Mouse (Mus musculus) T-helper 2 cell (primary cell): ENCODE data around the gene Lgi1.

Source experiments
- in situ Hi-C: fragments of 300-600 bp; cut with MboI, MseI; formaldehyde crosslinking; loops from one replicate; pipeline ENCODE4 v1.15.1; 2025; ENCODE audit warnings: high pct_unique_total_duplicates

Gene Lgi1

GRCm38 (mm10) chr19:38261351-38261750, 3.0 kb upstream of the Lgi1 start:
- in situ Hi-C loops: no loop called here

- in situ Hi-C loops: no loop called here
These were observed 369 bp upstream of the Lgi1 start for GRCm38 (mm10) chr19:38263829-38264504.

GRCm38 (mm10) chr19:38265767-38266166, 1.4 kb downstream of the Lgi1 start:
- in situ Hi-C loops: no loop called here

- in situ Hi-C loops: no loop called here
These were observed 3.1 kb downstream of the Lgi1 start for GRCm38 (mm10) chr19:38267469-38267868.

- in situ Hi-C loops: loop anchor here (10.0 kb wide), 1 partner anchor 536 kb away; no protein-coding TSS in a partner anchor
These were observed 6.7 kb downstream of the Lgi1 start for GRCm38 (mm10) chr19:38271071-38271470.

- in situ Hi-C loops: loop anchor here (10.0 kb wide), 1 partner anchor 539 kb away; no protein-coding TSS in a partner anchor
These were observed 9.5 kb downstream of the Lgi1 start for GRCm38 (mm10) chr19:38273820-38274219.

- in situ Hi-C loops: loop anchor here (10.0 kb wide), 1 partner anchor 540 kb away; no protein-coding TSS in a partner anchor
These were observed 10.5 kb downstream of the Lgi1 start for GRCm38 (mm10) chr19:38274747-38275421.

GRCm38 (mm10) chr19:38276226-38276625, 11.9 kb downstream of the Lgi1 start:
- in situ Hi-C loops: loop anchor here (10.0 kb wide), 1 partner anchor 541 kb away; no protein-coding TSS in a partner anchor

- in situ Hi-C loops: no loop called here
These were observed 15.9 kb downstream of the Lgi1 start for GRCm38 (mm10) chr19:38280242-38280641.

- in situ Hi-C loops: no loop called here
These were observed 18.1 kb downstream of the Lgi1 start for GRCm38 (mm10) chr19:38282407-38282806.

- in situ Hi-C loops: no loop called here
These were observed 24.2 kb downstream of the Lgi1 start for GRCm38 (mm10) chr19:38288556-38288955.

- in situ Hi-C loops: no loop called here
These were observed 27.1 kb downstream of the Lgi1 start for GRCm38 (mm10) chr19:38291432-38291831.

GRCm38 (mm10) chr19:38298018-38298626, 33.8 kb downstream of the Lgi1 start:
- in situ Hi-C loops: no loop called here

GRCm38 (mm10) chr19:38308116-38308515, 43.8 kb downstream of the Lgi1 start:
- in situ Hi-C loops: no loop called here

- in situ Hi-C loops: no loop called here
These were observed 50.8 kb downstream of the Lgi1 start for GRCm38 (mm10) chr19:38315099-38315498.

GRCm38 (mm10) chr19:38316602-38317313, 52.4 kb downstream of the Lgi1 start:
- in situ Hi-C loops: no loop called here

GRCm38 (mm10) chr19:38318308-38318707, 54.0 kb downstream of the Lgi1 start:
- in situ Hi-C loops: no loop called here

GRCm38 (mm10) chr19:38319168-38319567, 54.8 kb downstream of the Lgi1 start:
- in situ Hi-C loops: no loop called here

GRCm38 (mm10) chr19:38320651-38321188, 56.4 kb downstream of the Lgi1 start:
- in situ Hi-C loops: no loop called here

- in situ Hi-C loops: no loop called here
These were observed 59.4 kb downstream of the Lgi1 start for GRCm38 (mm10) chr19:38323726-38324125.

- in situ Hi-C loops: no loop called here
These were observed 60.1 kb downstream of the Lgi1 start for GRCm38 (mm10) chr19:38324147-38325028.
